Mouse (Mus musculus) cerebellum, postnatal 14 days (tissue): Measurements from ENCODE around the gene Nap1l3.

Experiments
- DNase-seq, 2 experiments: peaks; one replicate each; pipeline ENCODE4 v3.0.0; 2021; ENCODE audit warnings: mixed read lengths in 2 of 2

Nap1l3 gene

GRCm38 (mm10) chrX:122396781-122397581 lies at the start of gene Nap1l3:
Gene Nap1l3 (minus strand): TSS chrX:122397401.
- DNase-seq = peak; percentile 79 to 81

- no peak for DNase-seq
Measured at GRCm38 (mm10) chrX:122397652-122398051, 451 bp upstream of the Nap1l3 start.
